Mouse (Mus musculus): ENCODE measurements at regions not wholly inside any gene's neighbourhood (a gene's known extent, or its start where the extent isn't known, plus 50 kb on each side); places are given as distances from the start of the nearest gene placed in this dataset.

DNA sequence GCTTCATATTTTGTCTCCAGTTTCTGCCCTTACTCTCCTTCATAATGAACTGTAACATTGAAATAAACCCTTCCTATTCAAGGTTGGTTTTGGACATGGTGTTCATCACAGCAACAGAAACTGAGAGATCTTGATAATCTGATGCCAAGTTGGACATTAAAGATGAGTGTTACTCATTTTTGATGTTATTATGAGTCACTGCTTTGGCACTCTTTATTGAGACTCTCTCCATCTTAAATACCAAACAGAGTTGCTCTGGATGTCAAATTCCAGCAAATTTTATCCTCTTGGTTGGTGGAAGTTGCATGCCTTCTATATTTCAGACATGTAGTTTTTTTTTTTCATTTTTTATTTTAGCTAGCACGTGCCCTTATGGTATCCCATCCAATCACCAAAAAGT is 229.5 kb downstream of the Papss1 start:
- 79% methylated on average over 1 of the region's 1 CpGs for WGBS
- Histone ChIP-seq H3K4me2 (replicated peaks; ENCODE audit: low read depth, low read length) (no peak overlapping the region), H3K36me3 (ENCODE audit: insufficient read depth, low read length) (no peaks in the 10 kb centered on the region), H3K4me1 (ENCODE audit: insufficient read depth, low read length) (no peaks in the 10 kb centered on the region), H3K27me3 (ENCODE audit: insufficient read depth, low read length) (no peaks in the 10 kb centered on the region), H3K9me3 (ENCODE audit: low read length) (no peaks in the 10 kb centered on the region), H3K4me3 (ENCODE audit: low read length) (no peak overlapping the region), H3K27ac (ENCODE audit: low read length) (no peak overlapping the region), H3K9ac (replicated peaks; ENCODE audit: low read length) (no peak overlapping the region)
- no peak for ATAC-seq (ENCODE audit: low FRiP score, low TSS enrichment)

- WGBS = 41% methylated on average over 10 of the region's 10 CpGs
Measured at GRCm38 (mm10) chr3:131795108-131796005, 230.8 kb downstream of the Papss1 start.

GRCm38 (mm10) chr3:131799774-131800173 is 235.2 kb downstream of the Papss1 start:
- H3K9me3 ChIP-seq (ENCODE audit: low read length) = no peaks in the 10 kb centered on the region
- no peak overlapping the region for H3K9ac ChIP-seq (replicated peaks; ENCODE audit: low read length)
- H3K36me3 ChIP-seq (ENCODE audit: insufficient read depth, low read length) = no peaks in the 10 kb centered on the region
- H3K4me2 ChIP-seq (replicated peaks; ENCODE audit: low read depth, low read length) = no peak overlapping the region
- no peak overlapping the region for H3K4me3 ChIP-seq (ENCODE audit: low read length)
- ATAC-seq (ENCODE audit: low FRiP score, low TSS enrichment) = no peak
- WGBS = 81% methylated on average over 4 of the region's 4 CpGs
- H3K27me3 ChIP-seq (ENCODE audit: insufficient read depth, low read length) = no peaks in the 10 kb centered on the region
- no peaks in the 10 kb centered on the region for H3K4me1 ChIP-seq (ENCODE audit: insufficient read depth, low read length)
- no peak overlapping the region for H3K27ac ChIP-seq (ENCODE audit: low read length)

More at GRCm38 (mm10) chr3:131795108-131796005, 230.8 kb downstream of the Papss1 start:
- ATAC-seq (ENCODE audit: low FRiP score, low TSS enrichment) = no peak
- Histone ChIP-seq H3K4me2 (replicated peaks; ENCODE audit: low read depth, low read length) (no peak overlapping the region), H3K27ac (ENCODE audit: low read length) (no peak overlapping the region), H3K4me3 (ENCODE audit: low read length) (no peak overlapping the region), H3K9ac (replicated peaks; ENCODE audit: low read length) (no peak overlapping the region), H3K9me3 (ENCODE audit: low read length) (no peaks in the 10 kb centered on the region), H3K36me3 (ENCODE audit: insufficient read depth, low read length) (no peaks in the 10 kb centered on the region), H3K4me1 (ENCODE audit: insufficient read depth, low read length) (no peaks in the 10 kb centered on the region), H3K27me3 (ENCODE audit: insufficient read depth, low read length) (no peaks in the 10 kb centered on the region)

DNA sequence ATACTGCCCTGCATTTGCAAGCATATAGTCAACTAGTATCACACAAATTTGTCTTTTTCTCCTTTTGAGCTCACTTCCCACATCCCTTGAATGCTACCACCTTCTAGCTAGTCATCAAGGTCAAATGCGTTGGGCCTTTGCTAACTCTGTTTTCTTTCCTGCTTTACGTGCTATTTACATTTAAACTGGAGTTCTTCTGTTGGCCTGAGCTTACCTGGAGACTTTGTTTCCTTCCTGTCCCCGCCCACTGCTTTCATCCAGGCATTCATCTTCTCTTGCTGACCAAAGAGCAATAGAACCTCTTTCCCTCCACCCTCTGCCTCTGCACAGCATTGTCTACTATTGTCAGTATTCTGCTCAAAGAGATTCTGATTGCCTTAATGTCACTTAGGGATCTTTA is 237.0 kb downstream of the Papss1 start:
- Histone ChIP-seq H3K9me3 (ENCODE audit: low read length) (no peaks in the 10 kb centered on the region), H3K4me1 (ENCODE audit: insufficient read depth, low read length) (no peaks in the 10 kb centered on the region), H3K27ac (ENCODE audit: low read length) (no peak overlapping the region), H3K36me3 (ENCODE audit: insufficient read depth, low read length) (no peaks in the 10 kb centered on the region), H3K27me3 (ENCODE audit: insufficient read depth, low read length) (no peaks in the 10 kb centered on the region), H3K4me2 (replicated peaks; ENCODE audit: low read depth, low read length) (no peak overlapping the region), H3K4me3 (ENCODE audit: low read length) (no peak overlapping the region), H3K9ac (replicated peaks; ENCODE audit: low read length) (no peak overlapping the region)
- WGBS = 73% methylated on average over 3 of the region's 3 CpGs
- ATAC-seq (ENCODE audit: low FRiP score, low TSS enrichment) = no peak

- Histone ChIP-seq H3K9me3 (ENCODE audit: low read length) (no peaks in the 10 kb centered on the region), H3K4me3 (ENCODE audit: low read length) (no peak overlapping the region), H3K27ac (ENCODE audit: low read length) (no peak overlapping the region), H3K27me3 (ENCODE audit: insufficient read depth, low read length) (no peaks in the 10 kb centered on the region), H3K9ac (replicated peaks; ENCODE audit: low read length) (no peak overlapping the region), H3K4me1 (ENCODE audit: insufficient read depth, low read length) (no peaks in the 10 kb centered on the region), H3K4me2 (replicated peaks; ENCODE audit: low read depth, low read length) (no peak overlapping the region), H3K36me3 (ENCODE audit: insufficient read depth, low read length) (no peaks in the 10 kb centered on the region)
- peak; percentile 75 for ATAC-seq (ENCODE audit: low FRiP score, low TSS enrichment)
- 54% methylated on average over 7 of the region's 7 CpGs for WGBS
Measured at GRCm38 (mm10) chr3:131802841-131803240, 238.3 kb downstream of the Papss1 start.

GRCm38 (mm10) chr3:131808127-131808526 is 243.6 kb downstream of the Papss1 start:
- H3K9ac ChIP-seq (replicated peaks; ENCODE audit: low read length) = no peak overlapping the region
- H3K4me1 ChIP-seq (ENCODE audit: insufficient read depth, low read length) = 0 out of 2 replicates have a peak, but pooled peaks cover 3% of the 10 kb centered on the region
- no peak overlapping the region for H3K4me3 ChIP-seq (ENCODE audit: low read length)
- no peak overlapping the region for H3K4me2 ChIP-seq (replicated peaks; ENCODE audit: low read depth, low read length)
- ATAC-seq (ENCODE audit: low FRiP score, low TSS enrichment) = no peak
- no peaks in the 10 kb centered on the region for H3K9me3 ChIP-seq (ENCODE audit: low read length)
- H3K27me3 ChIP-seq (ENCODE audit: insufficient read depth, low read length) = no peaks in the 10 kb centered on the region
- WGBS = 37% methylated on average over 8 of the region's 8 CpGs
- H3K27ac ChIP-seq (ENCODE audit: low read length) = no peak overlapping the region
- no peaks in the 10 kb centered on the region for H3K36me3 ChIP-seq (ENCODE audit: insufficient read depth, low read length)

GRCm38 (mm10) chr3:131812968-131813367 is 248.4 kb downstream of the Papss1 start:
- H3K9ac ChIP-seq (replicated peaks; ENCODE audit: low read length) = no peak overlapping the region
- H3K36me3 ChIP-seq (ENCODE audit: insufficient read depth, low read length) = no peaks in the 10 kb centered on the region
- 0 out of 2 replicates have a peak, but pooled peaks cover 3% of the 10 kb centered on the region for H3K4me1 ChIP-seq (ENCODE audit: insufficient read depth, low read length)
- no peak overlapping the region for H3K4me3 ChIP-seq (ENCODE audit: low read length)
- WGBS = 47% methylated on average over 6 of the region's 6 CpGs
- H3K4me2 ChIP-seq (replicated peaks; ENCODE audit: low read depth, low read length) = no peak overlapping the region
- H3K27me3 ChIP-seq (ENCODE audit: insufficient read depth, low read length) = no peaks in the 10 kb centered on the region
- no peaks in the 10 kb centered on the region for H3K9me3 ChIP-seq (ENCODE audit: low read length)
- no peak for ATAC-seq (ENCODE audit: low FRiP score, low TSS enrichment)
- no peak overlapping the region for H3K27ac ChIP-seq (ENCODE audit: low read length)

DNA sequence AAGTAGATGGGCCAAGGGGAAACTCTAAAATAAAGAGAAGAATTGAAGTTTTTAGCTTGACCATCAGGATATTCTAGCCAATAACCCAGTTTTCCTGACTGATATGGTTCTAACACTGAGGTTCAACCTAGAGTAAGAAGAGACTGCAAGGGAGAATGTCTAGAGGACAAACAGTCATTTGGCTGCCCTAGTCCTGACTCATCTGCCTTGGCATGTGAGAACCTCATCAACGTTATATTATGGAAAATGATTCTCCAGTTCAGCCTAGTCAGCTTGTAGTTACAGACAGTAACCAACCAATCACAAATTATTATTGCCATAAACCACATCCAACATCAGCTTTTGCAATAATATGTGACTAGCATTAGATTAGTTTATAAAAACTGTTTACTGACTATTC is 254.2 kb downstream of the Papss1 start:
- Histone ChIP-seq H3K9ac (replicated peaks; ENCODE audit: low read length) (no peak overlapping the region), H3K4me1 (ENCODE audit: insufficient read depth, low read length) (no peaks in the 10 kb centered on the region), H3K4me2 (replicated peaks; ENCODE audit: low read depth, low read length) (no peak overlapping the region), H3K9me3 (ENCODE audit: low read length) (no peaks in the 10 kb centered on the region), H3K27me3 (ENCODE audit: insufficient read depth, low read length) (no peaks in the 10 kb centered on the region), H3K27ac (ENCODE audit: low read length) (no peak overlapping the region), H3K4me3 (ENCODE audit: low read length) (no peak overlapping the region), H3K36me3 (ENCODE audit: insufficient read depth, low read length) (no peaks in the 10 kb centered on the region)
- no peak for ATAC-seq (ENCODE audit: low FRiP score, low TSS enrichment)
- WGBS = 81% methylated on average over 1 of the region's 1 CpGs

DNA sequence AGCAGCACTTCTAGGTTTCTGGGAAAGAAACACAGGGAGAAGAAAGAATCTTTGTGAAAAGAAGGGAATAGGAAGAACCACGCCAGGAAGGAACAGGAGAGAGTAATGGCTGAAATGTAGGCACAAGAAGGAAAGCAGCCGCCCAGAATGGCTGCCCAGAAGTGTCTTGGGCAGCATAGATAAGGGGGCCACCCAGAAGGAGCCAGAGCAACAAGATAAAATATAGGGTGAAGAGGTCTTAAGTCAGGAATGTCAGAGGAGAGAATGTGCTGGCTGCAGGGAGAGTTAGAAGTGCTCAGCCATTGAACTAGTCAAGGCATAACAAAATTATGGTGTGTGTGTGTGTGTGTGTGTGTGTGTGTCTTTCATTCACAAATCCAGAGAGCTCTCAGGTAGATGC is 227.7 kb upstream of the Dkk2 start:
- Histone ChIP-seq H3K4me2 (replicated peaks; ENCODE audit: low read depth, low read length) (no peak overlapping the region), H3K27ac (ENCODE audit: low read length) (no peak overlapping the region), H3K9ac (replicated peaks; ENCODE audit: low read length) (no peak overlapping the region), H3K9me3 (ENCODE audit: low read length) (no peaks in the 10 kb centered on the region), H3K36me3 (ENCODE audit: insufficient read depth, low read length) (no peaks in the 10 kb centered on the region), H3K27me3 (ENCODE audit: insufficient read depth, low read length) (no peaks in the 10 kb centered on the region), H3K4me3 (ENCODE audit: low read length) (no peak overlapping the region), H3K4me1 (ENCODE audit: insufficient read depth, low read length) (no peaks in the 10 kb centered on the region)
- no peak for ATAC-seq (ENCODE audit: low FRiP score, low TSS enrichment)
- 77% methylated on average over 2 of the region's 2 CpGs for WGBS

- 75% methylated on average over 12 of the region's 12 CpGs for WGBS
- no peak for ATAC-seq (ENCODE audit: low FRiP score, low TSS enrichment)
- Histone ChIP-seq H3K9me3 (ENCODE audit: low read length) (no peaks in the 10 kb centered on the region), H3K36me3 (ENCODE audit: insufficient read depth, low read length) (no peaks in the 10 kb centered on the region), H3K9ac (replicated peaks; ENCODE audit: low read length) (no peak overlapping the region), H3K27ac (ENCODE audit: low read length) (no peak overlapping the region), H3K4me3 (ENCODE audit: low read length) (no peak overlapping the region), H3K4me2 (replicated peaks; ENCODE audit: low read depth, low read length) (no peak overlapping the region), H3K4me1 (ENCODE audit: insufficient read depth, low read length) (no peaks in the 10 kb centered on the region), H3K27me3 (ENCODE audit: insufficient read depth, low read length) (no peaks in the 10 kb centered on the region)
Measured at GRCm38 (mm10) chr3:131859083-131859482, 226.0 kb upstream of the Dkk2 start.
